Mouse (Mus musculus): ENCODE results near the gene Appl2. TPM values are rescaled to one million over a fixed set of nuclear protein-coding genes. Genes with fewer than 3 reads are reported as not detected.

Appl2 gene
- total RNA-seq, 2 experiments from 2014 or later = 63.4 to 65.3 TPM

GRCm38 (mm10) chr10:83632806-83633374 lies 15.6 kb downstream of the Appl2 start:
- no peak for DNase-seq (ENCODE audit: low spot score in 2 of 2)

- no peak for DNase-seq (ENCODE audit: low spot score in 2 of 2)
Measured at GRCm38 (mm10) chr10:83631775-83632174, 16.8 kb downstream of the Appl2 start.

GRCm38 (mm10) chr10:83630899-83631298 lies 17.6 kb downstream of the Appl2 start:
- DNase-seq (ENCODE audit: low spot score in 2 of 2) = no peak

DNA sequence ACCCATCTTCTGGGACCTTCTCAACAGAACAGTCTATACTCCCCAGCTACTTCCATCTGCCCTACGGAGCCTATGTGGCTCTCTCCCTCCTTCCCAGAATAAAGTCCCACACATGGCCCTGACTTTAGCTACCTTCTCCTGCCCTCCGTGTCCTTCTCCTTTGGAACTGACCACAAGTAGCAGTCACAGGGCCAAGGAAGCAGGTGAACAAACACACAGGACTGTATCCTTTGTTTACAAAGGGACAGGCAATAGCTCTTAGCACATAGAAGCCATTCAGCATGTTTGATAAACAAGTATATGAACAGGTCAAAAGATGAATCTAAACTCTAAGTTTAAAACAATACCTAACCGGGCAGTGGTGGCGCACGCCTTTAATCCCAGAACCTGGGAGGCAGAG lies 18.7 kb downstream of the Appl2 start:
- no peak for DNase-seq (ENCODE audit: low spot score in 2 of 2)

- no peak for DNase-seq (ENCODE audit: low spot score in 2 of 2)
Measured at GRCm38 (mm10) chr10:83629190-83629781, 19.3 kb downstream of the Appl2 start.

DNA sequence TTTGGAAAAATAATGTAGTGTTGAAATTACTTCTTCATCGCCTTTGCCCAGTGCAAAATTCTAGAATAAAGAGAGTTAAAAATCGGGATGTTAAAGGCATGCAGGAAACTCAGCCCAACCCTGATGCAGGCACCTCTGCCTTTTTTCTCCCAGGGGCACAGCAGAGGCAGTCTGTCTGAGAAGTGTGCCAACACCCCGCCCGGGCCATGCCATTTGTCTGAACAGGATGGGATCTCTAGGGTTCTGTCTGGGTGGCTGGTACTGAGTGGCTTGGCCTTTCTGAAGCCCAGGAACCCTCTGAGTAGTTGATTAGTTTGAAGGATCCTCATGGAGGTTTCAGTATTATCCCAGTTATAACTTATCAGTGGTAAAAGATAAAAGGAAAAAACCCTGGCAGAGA lies 20.3 kb downstream of the Appl2 start:
- DNase-seq (ENCODE audit: low spot score in 2 of 2) = no peak

- DNase-seq (ENCODE audit: low spot score in 2 of 2) = no peak
Measured at GRCm38 (mm10) chr10:83627113-83627687, 21.3 kb downstream of the Appl2 start.

- no peak for DNase-seq (ENCODE audit: low spot score in 2 of 2)
Measured at GRCm38 (mm10) chr10:83624841-83625240, 23.7 kb downstream of the Appl2 start.

GRCm38 (mm10) chr10:83624065-83624464 lies 24.5 kb downstream of the Appl2 start:
- DNase-seq (ENCODE audit: low spot score in 2 of 2) = no peak

DNA sequence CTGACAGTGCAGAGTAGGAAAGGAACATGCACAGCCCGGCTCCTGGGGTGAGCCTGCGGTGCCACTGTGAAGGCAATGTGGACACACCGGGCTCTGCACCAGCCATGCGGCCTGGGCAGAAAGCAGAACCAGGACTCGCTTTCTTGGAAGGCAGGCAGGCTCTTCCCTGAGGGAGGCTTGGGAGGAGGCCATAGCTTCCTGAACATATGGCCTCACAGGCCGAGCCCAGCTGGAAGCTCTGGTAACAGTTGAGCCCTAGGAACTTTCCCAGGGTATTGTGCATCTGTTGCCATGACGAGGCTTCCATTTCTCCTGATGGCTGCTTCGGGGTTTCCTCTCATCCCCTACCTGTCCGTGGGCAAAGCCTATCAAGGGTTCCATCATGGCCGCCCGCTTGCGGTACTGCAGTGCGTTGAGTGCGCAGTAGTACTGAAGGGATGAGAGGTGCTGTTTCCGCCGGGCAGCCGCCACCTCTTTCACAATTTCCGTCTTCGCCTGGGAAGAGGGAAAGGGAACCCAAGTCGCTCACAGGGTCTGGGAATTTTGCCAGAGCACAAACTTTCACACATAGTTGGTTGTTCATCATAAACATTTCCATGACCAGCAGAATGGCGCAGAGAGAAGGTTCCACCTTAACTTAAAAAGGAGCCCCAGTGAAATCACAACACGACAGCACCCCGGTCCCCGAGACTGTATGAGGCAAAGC lies 28.0 kb downstream of the Appl2 start:
- no peak for DNase-seq (ENCODE audit: low spot score in 2 of 2)

DNA sequence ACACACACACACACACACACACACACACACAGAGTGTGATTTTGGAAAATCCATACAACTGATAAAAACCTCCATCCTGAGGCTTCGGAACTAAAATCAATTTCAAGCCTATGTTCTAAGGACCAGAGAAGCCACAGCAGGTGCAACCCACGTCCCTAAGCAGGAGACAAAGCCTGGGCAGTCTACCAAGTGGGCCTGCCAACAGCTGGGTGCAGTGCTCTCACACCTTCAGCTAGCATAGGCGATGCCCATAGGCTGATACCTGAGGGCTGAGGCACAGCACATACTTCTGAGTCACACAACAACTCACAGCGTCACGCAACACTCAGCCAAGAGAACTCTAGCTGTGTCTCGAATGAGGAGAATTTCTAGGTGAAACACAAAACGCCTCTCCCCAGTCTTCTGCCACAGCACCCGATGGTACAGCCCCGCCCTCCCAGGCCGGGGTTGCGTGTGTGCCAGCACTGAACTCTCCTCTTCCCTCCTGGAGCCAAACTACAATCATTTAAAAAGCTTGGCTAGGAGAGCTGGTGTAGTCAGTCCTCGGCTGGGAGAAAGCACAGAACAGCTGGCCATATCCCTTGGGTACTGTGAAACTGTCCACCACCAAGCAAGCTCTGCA lies 29.6 kb downstream of the Appl2 start:
- DNase-seq (ENCODE audit: low spot score in 2 of 2) = peak in 1 of 2 experiments; percentile 27

GRCm38 (mm10) chr10:83617366-83617765 lies 31.2 kb downstream of the Appl2 start:
- no peak for DNase-seq (ENCODE audit: low spot score in 2 of 2)

DNA sequence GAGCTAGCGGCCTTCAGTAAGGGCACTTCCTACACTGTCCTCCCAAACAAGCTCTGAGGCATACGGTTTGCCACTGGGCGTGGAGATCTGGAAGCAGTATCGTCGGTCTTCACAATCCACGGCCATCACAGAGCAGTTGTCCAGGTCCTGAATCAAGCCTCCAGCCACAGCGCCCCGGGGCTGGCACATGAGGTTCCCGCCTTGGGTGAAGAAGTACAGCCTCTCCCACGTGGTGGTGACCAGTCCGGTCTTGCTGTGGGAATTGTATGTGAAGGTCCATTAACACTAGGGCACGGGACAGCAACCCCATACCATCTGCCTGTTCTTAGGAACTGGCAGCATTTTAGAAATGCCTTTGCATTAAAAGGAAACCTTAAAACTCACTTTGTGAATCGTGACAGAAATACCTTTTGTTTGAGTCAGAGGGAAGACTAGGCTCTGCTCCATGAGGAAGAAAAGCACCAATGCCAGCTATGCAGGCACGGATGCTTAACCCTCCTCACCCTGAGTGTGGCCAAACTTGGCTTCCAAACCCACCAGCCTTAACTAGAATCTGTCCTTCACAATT lies 35.8 kb downstream of the Appl2 start:
- DNase-seq (ENCODE audit: low spot score in 2 of 2) = no peak

DNA sequence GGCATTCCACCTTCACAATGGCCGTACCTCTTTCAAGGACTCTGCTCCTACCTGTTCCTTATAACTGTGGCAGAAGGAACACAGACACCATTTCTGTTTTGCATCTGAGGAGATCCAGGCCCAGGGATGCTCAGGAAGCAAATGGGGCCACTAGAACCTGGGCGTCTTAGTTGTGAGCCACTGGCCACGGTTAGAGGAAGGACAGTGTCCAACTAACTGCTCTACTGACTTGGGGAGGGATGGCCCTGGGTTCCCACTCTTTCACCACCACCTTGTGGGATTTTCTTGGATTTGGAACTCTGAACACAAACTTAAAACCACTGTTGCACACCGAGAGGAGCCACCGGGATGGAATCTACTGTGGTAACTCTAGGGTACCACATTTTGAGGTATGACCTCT lies 36.7 kb downstream of the Appl2 start:
- DNase-seq (ENCODE audit: low spot score in 2 of 2) = no peak

- DNase-seq (ENCODE audit: low spot score in 2 of 2) = no peak
Measured at GRCm38 (mm10) chr10:83610518-83610917, 38.0 kb downstream of the Appl2 start.

- DNase-seq (ENCODE audit: low spot score in 2 of 2) = no peak
Measured at GRCm38 (mm10) chr10:83608596-83608995, 39.9 kb downstream of the Appl2 start.

DNA sequence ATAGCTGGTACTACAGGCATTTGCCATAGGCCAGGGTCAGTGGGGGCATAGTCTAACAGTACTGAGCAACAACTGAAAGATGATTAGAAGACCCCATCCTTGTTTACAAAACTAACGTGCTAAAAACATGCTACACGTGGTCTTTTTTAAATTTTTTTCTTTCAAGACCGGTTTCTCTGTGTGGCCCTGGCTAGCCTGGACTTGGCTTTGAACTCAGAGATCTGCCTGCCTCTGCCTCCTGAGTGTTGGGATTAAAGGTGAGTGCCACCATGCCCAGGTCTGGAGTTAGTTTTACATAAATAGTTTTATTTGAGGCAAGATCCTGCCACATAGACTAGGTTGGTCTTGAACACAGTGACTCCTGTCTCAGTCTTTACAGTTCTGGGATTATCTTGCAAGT lies 41.4 kb downstream of the Appl2 start:
- DNase-seq (ENCODE audit: low spot score in 2 of 2) = no peak

DNA sequence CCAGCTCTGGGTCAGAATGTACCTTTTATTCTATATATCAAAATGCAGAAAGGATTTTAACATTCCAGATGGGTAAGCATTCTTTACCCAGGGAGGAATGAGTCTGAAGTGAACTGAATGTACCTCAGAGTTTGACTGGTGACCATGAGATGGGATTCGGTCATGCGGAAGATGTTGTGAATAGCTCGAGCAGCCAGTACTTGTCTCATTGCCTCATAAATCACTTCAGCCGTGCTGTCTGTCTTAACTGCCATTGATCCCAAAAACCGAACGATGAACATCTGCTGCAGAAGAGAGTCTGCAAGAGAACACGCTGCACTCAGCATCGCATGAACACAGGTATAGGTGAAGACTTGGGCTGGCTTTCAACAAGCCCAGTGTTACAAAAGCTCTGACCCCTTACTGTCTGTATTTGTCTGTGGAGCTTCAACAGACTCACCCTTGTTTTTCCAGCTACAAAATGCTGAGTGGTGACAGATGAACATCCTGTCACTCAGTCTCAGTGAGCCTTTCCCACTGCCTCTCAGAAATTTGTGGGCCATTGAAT lies 42.8 kb downstream of the Appl2 start:
- no peak for DNase-seq (ENCODE audit: low spot score in 2 of 2)

- DNase-seq (ENCODE audit: low spot score in 2 of 2) = peak in 1 of 2 experiments; percentile 0
Measured at GRCm38 (mm10) chr10:83603956-83604564, 44.5 kb downstream of the Appl2 start.

GRCm38 (mm10) chr10:83600650-83601049 lies 47.9 kb downstream of the Appl2 start:
- peak in 1 of 2 experiments; percentile 1 for DNase-seq (ENCODE audit: low spot score in 2 of 2)

DNA sequence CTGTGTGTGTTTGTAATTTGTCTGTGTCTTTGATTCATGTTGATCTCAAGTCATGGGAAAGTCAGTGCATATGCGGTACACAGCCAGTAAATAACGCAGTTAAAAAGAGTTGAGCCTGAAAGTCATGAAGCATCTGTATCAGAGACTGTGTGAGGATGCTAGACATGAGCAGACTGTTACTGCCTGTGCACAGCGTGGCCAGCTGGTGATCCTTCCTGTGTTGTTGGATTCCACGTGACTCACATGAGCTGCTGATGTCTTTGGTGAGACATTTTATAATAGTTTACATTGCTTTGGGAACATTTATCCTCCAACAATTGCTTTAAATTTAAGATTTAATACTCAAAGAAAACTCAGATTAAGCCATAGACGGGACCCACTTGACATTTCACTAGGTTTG lies 54.0 kb downstream of the Appl2 start:
- DNase-seq (ENCODE audit: low spot score in 2 of 2) = no peak
